ENCODE assay signal across 11 mouse cellular contexts in the genomic region with DNA sequence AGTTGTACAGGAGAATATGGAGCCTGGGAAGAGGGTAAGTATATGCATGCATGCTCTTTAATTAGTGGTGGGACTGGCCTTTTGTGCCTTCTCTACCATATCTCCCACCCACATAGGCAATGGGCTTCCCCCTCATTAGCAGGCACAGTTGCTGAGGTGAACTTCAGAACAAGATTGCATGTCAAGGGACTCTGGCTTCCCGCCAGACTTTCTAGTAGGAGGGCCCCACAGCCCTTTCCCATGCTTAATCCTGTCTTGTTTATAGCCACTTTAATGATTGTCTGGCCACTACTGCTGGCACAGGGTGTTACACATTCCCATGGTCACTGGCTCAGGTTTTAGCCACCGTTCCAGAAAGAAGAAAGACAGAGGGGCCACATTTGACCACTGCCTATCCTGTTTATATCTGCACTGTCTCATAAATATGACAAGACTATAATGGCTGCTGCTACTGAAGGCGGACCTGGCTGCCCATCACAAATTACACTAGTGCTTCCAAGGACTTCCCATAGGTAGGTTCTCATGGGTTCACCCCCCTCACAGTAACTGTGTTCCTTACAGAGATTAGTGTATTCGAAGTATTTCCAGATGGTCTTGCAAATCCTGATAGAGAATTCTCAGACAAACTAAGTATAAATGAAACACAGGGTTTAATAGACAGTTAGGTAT.
DNase-seq lines count a peak whose midpoint lies in the region; ATAC-seq and TF ChIP-seq lines count a peak whose summit lies in the region.
"Had no signal": no experiment of that assay in that cellular context is flagged by ENCODE, and none has a peak within 500 bp of the region (broad histone marks: within the 10 kb centered on the region; RNA-seq: fewer than 3 reads in every experiment).

No protein-coding gene starts in this region.

- H3K36me3 ChIP-seq in kidney, adult 2 months (ENCODE audit: control insufficient read depth, insufficient read depth, low read length), result no peaks in the 10 kb centered on the region
- H3K36me3 ChIP-seq in midbrain, embryonic 13.5 days, result no peaks in the 10 kb centered on the region
- H3K36me3 ChIP-seq in midbrain, embryonic 11.5 days (ENCODE audit: control insufficient read depth, insufficient read depth, low read length), result no peaks in the 10 kb centered on the region
- no peaks in the 10 kb centered on the region for H3K36me3 ChIP-seq in forebrain, embryonic 15.5 days
- H3K36me3 ChIP-seq in midbrain, embryonic 16.5 days (ENCODE audit: control insufficient read depth, insufficient read depth, low read length), result no peaks in the 10 kb centered on the region
- H3K36me3 ChIP-seq in hindbrain, embryonic 12.5 days, result no peaks in the 10 kb centered on the region
- no peaks in the 10 kb centered on the region for H3K36me3 ChIP-seq in intestine, embryonic 16.5 days (ENCODE audit: control insufficient read depth, insufficient read depth, low read length)
- H3K36me3 ChIP-seq: embryonic facial prominence, embryonic 13.5 days; limb, embryonic 12.5 days had no signal

- no peak overlapping the region for H3K9ac ChIP-seq in midbrain, embryonic 13.5 days (replicated peaks)
- H3K9ac ChIP-seq in midbrain, embryonic 11.5 days (ENCODE audit: low read length), result no peak overlapping the region
- H3K9ac ChIP-seq in forebrain, embryonic 15.5 days (replicated peaks), result no peak overlapping the region
- H3K9ac ChIP-seq in midbrain, embryonic 16.5 days (ENCODE audit: low read depth, low read length), result no peak overlapping the region
- H3K9ac ChIP-seq in hindbrain, embryonic 12.5 days, result no peak overlapping the region
- no peak overlapping the region for H3K9ac ChIP-seq in intestine, embryonic 16.5 days (ENCODE audit: low read depth, low read length)
- H3K9ac ChIP-seq: embryonic facial prominence, embryonic 13.5 days; limb, embryonic 12.5 days had no signal

- 51% methylated on average over 4 of the region's 4 CpGs for WGBS in kidney, adult 2 months
- 69% methylated on average over 4 of the region's 4 CpGs for WGBS in midbrain, embryonic 13.5 days
- WGBS in midbrain, embryonic 11.5 days, result 76% methylated on average over 4 of the region's 4 CpGs
- 22% methylated on average over 4 of the region's 4 CpGs for WGBS in forebrain, embryonic 15.5 days
- WGBS in midbrain, embryonic 16.5 days, result 62% methylated on average over 4 of the region's 4 CpGs
- 78% methylated on average over 4 of the region's 4 CpGs for WGBS in hindbrain, embryonic 12.5 days
- WGBS in intestine, embryonic 16.5 days, result 47% methylated on average over 4 of the region's 4 CpGs

- H3K4me1 ChIP-seq in kidney, adult 2 months (ENCODE audit: control insufficient read depth, insufficient read depth, low read length), result no peaks in the 10 kb centered on the region
- H3K4me1 ChIP-seq in midbrain, embryonic 13.5 days (replicated peaks), result no peaks in the 10 kb centered on the region
- no peaks in the 10 kb centered on the region for H3K4me1 ChIP-seq in midbrain, embryonic 11.5 days (ENCODE audit: control insufficient read depth, insufficient read depth, low read length)
- peaks cover 8% of the 10 kb centered on the region for H3K4me1 ChIP-seq in forebrain, embryonic 15.5 days
- peaks cover 3% of the 10 kb centered on the region; the same call in 1 of the 2 replicates for H3K4me1 ChIP-seq in midbrain, embryonic 16.5 days (ENCODE audit: control insufficient read depth, insufficient read depth, low read length)
- H3K4me1 ChIP-seq in hindbrain, embryonic 12.5 days, result 0 out of 2 replicates have a peak, but pooled peaks cover 4% of the 10 kb centered on the region
- H3K4me1 ChIP-seq in intestine, embryonic 16.5 days (ENCODE audit: control insufficient read depth, insufficient read depth, low read length), result peaks cover 5% of the 10 kb centered on the region
- H3K4me1 ChIP-seq: embryonic facial prominence, embryonic 13.5 days had no signal

- H3K9me3 ChIP-seq in midbrain, embryonic 13.5 days, result no peaks in the 10 kb centered on the region
- H3K9me3 ChIP-seq in midbrain, embryonic 11.5 days (ENCODE audit: control insufficient read depth, low read length), result no peaks in the 10 kb centered on the region
- no peaks in the 10 kb centered on the region for H3K9me3 ChIP-seq in forebrain, embryonic 15.5 days
- H3K9me3 ChIP-seq in midbrain, embryonic 16.5 days (replicated peaks; ENCODE audit: control insufficient read depth, low read length, poor library complexity, severe bottlenecking), result no peaks in the 10 kb centered on the region
- H3K9me3 ChIP-seq in hindbrain, embryonic 12.5 days (replicated peaks), result no peaks in the 10 kb centered on the region
- H3K9me3 ChIP-seq in intestine, embryonic 16.5 days (ENCODE audit: control insufficient read depth, low read length), result no peaks in the 10 kb centered on the region
- H3K9me3 ChIP-seq: embryonic facial prominence, embryonic 13.5 days; limb, embryonic 12.5 days had no signal

- H3K27ac ChIP-seq in kidney, adult 2 months (ENCODE audit: insufficient read depth, low read depth, low read length), result no peak overlapping the region
- no peak overlapping the region for H3K27ac ChIP-seq in midbrain, embryonic 13.5 days
- H3K27ac ChIP-seq in midbrain, embryonic 11.5 days (ENCODE audit: low read depth, low read length), result no peak overlapping the region
- no peak overlapping the region for H3K27ac ChIP-seq in forebrain, embryonic 15.5 days (replicated peaks)
- no peak overlapping the region for H3K27ac ChIP-seq in midbrain, embryonic 16.5 days (ENCODE audit: low read length)
- H3K27ac ChIP-seq in hindbrain, embryonic 12.5 days, result no peak overlapping the region
- no peak overlapping the region for H3K27ac ChIP-seq in intestine, embryonic 16.5 days (ENCODE audit: low read length)
- H3K27ac ChIP-seq: embryonic facial prominence, embryonic 13.5 days; limb, embryonic 12.5 days had no signal

- TF ChIP-seq POLR2A in kidney, adult 2 months (IDR thresholded peaks at IDR 0.05; ENCODE audit: low read depth, low read length), result no peak

- TF ChIP-seq CTCF in kidney, adult 2 months (conservative IDR thresholded peaks at IDR 0.05; ENCODE audit: insufficient read depth, insufficient read length, low read depth, low read length), result no peak

- H3K27me3 ChIP-seq in kidney, adult 2 months (replicated peaks; ENCODE audit: control insufficient read depth, insufficient read depth, low read length), result no peaks in the 10 kb centered on the region; the same call in 1 of the 2 replicates
- H3K27me3 ChIP-seq in midbrain, embryonic 13.5 days, result no peaks in the 10 kb centered on the region
- H3K27me3 ChIP-seq in midbrain, embryonic 11.5 days (ENCODE audit: control insufficient read depth, insufficient read depth, low read length), result no peaks in the 10 kb centered on the region
- H3K27me3 ChIP-seq in forebrain, embryonic 15.5 days, result no peaks in the 10 kb centered on the region
- H3K27me3 ChIP-seq in midbrain, embryonic 16.5 days (ENCODE audit: control insufficient read depth, insufficient read depth, low read depth, low read length), result no peaks in the 10 kb centered on the region
- H3K27me3 ChIP-seq in hindbrain, embryonic 12.5 days, result no peaks in the 10 kb centered on the region
- H3K27me3 ChIP-seq in intestine, embryonic 16.5 days (replicated peaks; ENCODE audit: control insufficient read depth, insufficient read depth, low read length), result no peaks in the 10 kb centered on the region
- H3K27me3 ChIP-seq: embryonic facial prominence, embryonic 13.5 days; limb, embryonic 12.5 days had no signal

- ATAC-seq in midbrain, embryonic 13.5 days, result peak; percentile 67
- ATAC-seq in midbrain, embryonic 11.5 days (ENCODE audit: low FRiP score), result no peak
- peak; percentile 94 for ATAC-seq in forebrain, embryonic 15.5 days (replicated peaks)
- 0 out of 2 replicates have a peak, but pooled peaks have one; percentile 14 for ATAC-seq in midbrain, embryonic 16.5 days
- no peak; the same call in 1 of the 2 replicates for ATAC-seq in hindbrain, embryonic 12.5 days (ENCODE audit: low FRiP score)
- ATAC-seq in intestine, embryonic 16.5 days, result no peak

- H3K4me2 ChIP-seq in midbrain, embryonic 13.5 days (replicated peaks), result no peak overlapping the region
- H3K4me2 ChIP-seq in midbrain, embryonic 11.5 days, result no peak overlapping the region
- H3K4me2 ChIP-seq in forebrain, embryonic 15.5 days (replicated peaks), result no peak overlapping the region
- H3K4me2 ChIP-seq in midbrain, embryonic 16.5 days (ENCODE audit: low read length), result no peak overlapping the region
- no peak overlapping the region for H3K4me2 ChIP-seq in hindbrain, embryonic 12.5 days (replicated peaks)
- H3K4me2 ChIP-seq in intestine, embryonic 16.5 days (ENCODE audit: low read depth, low read length), result no peak overlapping the region
- H3K4me2 ChIP-seq: embryonic facial prominence, embryonic 13.5 days; limb, embryonic 12.5 days had no signal

- H3K4me3 ChIP-seq in kidney, adult 2 months (ENCODE audit: insufficient read depth, low read depth, low read length), result no peak overlapping the region
- H3K4me3 ChIP-seq in midbrain, embryonic 13.5 days (replicated peaks), result no peak overlapping the region
- no peak overlapping the region for H3K4me3 ChIP-seq in midbrain, embryonic 11.5 days (ENCODE audit: low read depth, low read length)
- no peak overlapping the region for H3K4me3 ChIP-seq in forebrain, embryonic 15.5 days
- H3K4me3 ChIP-seq in midbrain, embryonic 16.5 days (ENCODE audit: low read depth, low read length), result no peak overlapping the region
- H3K4me3 ChIP-seq in hindbrain, embryonic 12.5 days, result no peak overlapping the region
- no peak overlapping the region for H3K4me3 ChIP-seq in intestine, embryonic 16.5 days (ENCODE audit: low read length)
- H3K4me3 ChIP-seq: embryonic facial prominence, embryonic 13.5 days; limb, embryonic 12.5 days had no signal

- peak; percentile 2 for DNase-seq in kidney, adult 18-20 months
- no peak for DNase-seq in kidney, adult 2 months
- DNase-seq in midbrain, embryonic 11.5 days (ENCODE audit: low spot score, missing footprints), result no peak
- DNase-seq: thymus, postnatal 4 days had no signal

Comparison
In these comparisons a context has a peak if more than half of its experiments do, and no peak if none do; other contexts are left out.
1. ATAC-seq: peak in midbrain, embryonic 13.5 days (single experiment), forebrain, embryonic 15.5 days (single experiment) and midbrain, embryonic 16.5 days (single experiment); none in midbrain, embryonic 11.5 days (single experiment), hindbrain, embryonic 12.5 days (single experiment) and intestine, embryonic 16.5 days (single experiment).